In genomic region chr6:146302101-146302500, GRCm38 (mm10) we compare ENCODE assay signal across 31 mouse cellular contexts.
DNase-seq lines count a peak whose midpoint lies in the region; ATAC-seq and TF ChIP-seq lines count a peak whose summit lies in the region.
"Had no signal": no experiment of that assay in that cellular context is flagged by ENCODE, and none has a peak within 500 bp of the region (broad histone marks: within the 10 kb centered on the region; RNA-seq: fewer than 3 reads in every experiment).

No protein-coding gene starts in this region.

- WGBS in hindbrain, embryonic 16.5 days = 39% methylated on average over 3 of the region's 3 CpGs
- 50% methylated on average over 3 of the region's 3 CpGs for WGBS in hindbrain, embryonic 12.5 days
- WGBS in midbrain, embryonic 11.5 days = 84% methylated on average over 3 of the region's 3 CpGs
- 67% methylated on average over 3 of the region's 3 CpGs for WGBS in midbrain, embryonic 14.5 days
- 37% methylated on average over 3 of the region's 3 CpGs for WGBS in embryonic facial prominence, embryonic 15.5 days
- 28% methylated on average over 3 of the region's 3 CpGs for WGBS in limb, embryonic 14.5 days
- WGBS in forebrain, embryonic 13.5 days = 70% methylated on average over 3 of the region's 3 CpGs

- H3K4me1 ChIP-seq in hindbrain, embryonic 16.5 days (ENCODE audit: control insufficient read depth, insufficient read depth, low read depth, low read length) = peaks cover 6% of the 10 kb centered on the region
- H3K4me1 ChIP-seq in hindbrain, embryonic 12.5 days = 0 out of 2 replicates have a peak, but pooled peaks cover 2% of the 10 kb centered on the region
- no peaks in the 10 kb centered on the region for H3K4me1 ChIP-seq in midbrain, embryonic 11.5 days (ENCODE audit: control insufficient read depth, insufficient read depth, low read length)
- 0 out of 2 replicates have a peak, but pooled peaks cover 3% of the 10 kb centered on the region for H3K4me1 ChIP-seq in midbrain, embryonic 14.5 days (ENCODE audit: control insufficient read depth, insufficient read depth, low read length)
- peaks cover 15% of the 10 kb centered on the region for H3K4me1 ChIP-seq in embryonic facial prominence, embryonic 15.5 days
- H3K4me1 ChIP-seq in limb, embryonic 14.5 days (ENCODE audit: control insufficient read depth, insufficient read depth, low read length) = no peaks in the 10 kb centered on the region; the same call in none of the 2 replicates
- H3K4me1 ChIP-seq in forebrain, embryonic 13.5 days = no peaks in the 10 kb centered on the region
- H3K4me1 ChIP-seq: intestine, embryonic 15.5 days; liver, embryonic 12.5 days; midbrain, embryonic 13.5 days; neural tube, embryonic 12.5 days had no signal

- DNase-seq in midbrain, embryonic 11.5 days (ENCODE audit: low spot score, missing footprints) = peak; percentile 75
- no peak for DNase-seq in midbrain, embryonic 14.5 days
- peak; percentile 45 for DNase-seq in limb, embryonic 14.5 days (ENCODE audit: low spot score)
- no peak for DNase-seq in left cerebral cortex, adult 9 months (ENCODE audit: low spot score in 2 of 2)
- DNase-seq: adrenal gland, adult 2 months; adrenal gland, postnatal 36 days; B cell, adult 2 months; cerebellum, adult 2 months; cerebellum, postnatal 14 days; gastrocnemius, adult 2 months; gastrocnemius, postnatal 36 days; heart, adult 2 months; heart, postnatal 10 days; kidney, adult 2 months; kidney, postnatal 10 days; left cerebral cortex, postnatal 4 days; liver, postnatal 0 days; lung, postnatal 36 days had no signal

- H3K4me2 ChIP-seq in hindbrain, embryonic 16.5 days (ENCODE audit: low read length) = no peak overlapping the region
- no peak overlapping the region for H3K4me2 ChIP-seq in hindbrain, embryonic 12.5 days (replicated peaks)
- H3K4me2 ChIP-seq in midbrain, embryonic 11.5 days = no peak overlapping the region
- no peak overlapping the region for H3K4me2 ChIP-seq in midbrain, embryonic 14.5 days (ENCODE audit: low read length)
- H3K4me2 ChIP-seq in embryonic facial prominence, embryonic 15.5 days (replicated peaks) = no peak overlapping the region
- no peak overlapping the region for H3K4me2 ChIP-seq in limb, embryonic 14.5 days (replicated peaks; ENCODE audit: low read depth, low read length, severe bottlenecking)
- no peak overlapping the region for H3K4me2 ChIP-seq in forebrain, embryonic 13.5 days
- H3K4me2 ChIP-seq: heart, embryonic 13.5 days; intestine, embryonic 15.5 days; liver, embryonic 12.5 days; midbrain, embryonic 13.5 days; neural tube, embryonic 12.5 days had no signal

- no peaks in the 10 kb centered on the region for H3K9me3 ChIP-seq in hindbrain, embryonic 16.5 days (ENCODE audit: control insufficient read depth, low read length)
- H3K9me3 ChIP-seq in hindbrain, embryonic 12.5 days (replicated peaks) = no peaks in the 10 kb centered on the region
- H3K9me3 ChIP-seq in midbrain, embryonic 11.5 days (ENCODE audit: control insufficient read depth, low read length) = no peaks in the 10 kb centered on the region
- no peaks in the 10 kb centered on the region; the same call in 1 of the 2 replicates for H3K9me3 ChIP-seq in midbrain, embryonic 14.5 days (ENCODE audit: control insufficient read depth, low read length)
- no peaks in the 10 kb centered on the region for H3K9me3 ChIP-seq in embryonic facial prominence, embryonic 15.5 days (replicated peaks)
- H3K9me3 ChIP-seq in limb, embryonic 14.5 days (ENCODE audit: control insufficient read depth, low read length) = no peaks in the 10 kb centered on the region
- H3K9me3 ChIP-seq in forebrain, embryonic 13.5 days (replicated peaks) = peaks cover 4% of the 10 kb centered on the region; the same call in 1 of the 2 replicates
- H3K9me3 ChIP-seq: intestine, embryonic 15.5 days; liver, embryonic 12.5 days; midbrain, embryonic 13.5 days; neural tube, embryonic 12.5 days had no signal

- H3K36me3 ChIP-seq in hindbrain, embryonic 16.5 days (ENCODE audit: control insufficient read depth, insufficient read depth, low read length) = no peaks in the 10 kb centered on the region
- H3K36me3 ChIP-seq in hindbrain, embryonic 12.5 days = no peaks in the 10 kb centered on the region
- no peaks in the 10 kb centered on the region for H3K36me3 ChIP-seq in midbrain, embryonic 11.5 days (ENCODE audit: control insufficient read depth, insufficient read depth, low read length)
- H3K36me3 ChIP-seq in midbrain, embryonic 14.5 days (ENCODE audit: control insufficient read depth, insufficient read depth, low read length) = no peaks in the 10 kb centered on the region
- H3K36me3 ChIP-seq in embryonic facial prominence, embryonic 15.5 days = no peaks in the 10 kb centered on the region
- H3K36me3 ChIP-seq in limb, embryonic 14.5 days (ENCODE audit: control insufficient read depth, insufficient read depth, low read length) = no peaks in the 10 kb centered on the region
- H3K36me3 ChIP-seq in forebrain, embryonic 13.5 days (ENCODE audit: poor library complexity, severe bottlenecking) = no peaks in the 10 kb centered on the region
- H3K36me3 ChIP-seq: forebrain, embryonic 10.5 days; intestine, embryonic 15.5 days; liver, embryonic 12.5 days; midbrain, embryonic 13.5 days; neural tube, embryonic 12.5 days had no signal

- no peak overlapping the region for H3K4me3 ChIP-seq in hindbrain, embryonic 16.5 days (ENCODE audit: low read length)
- no peak overlapping the region for H3K4me3 ChIP-seq in hindbrain, embryonic 12.5 days
- H3K4me3 ChIP-seq in midbrain, embryonic 11.5 days (ENCODE audit: low read depth, low read length) = no peak overlapping the region
- H3K4me3 ChIP-seq in midbrain, embryonic 14.5 days (replicated peaks; ENCODE audit: low read depth, low read length) = no peak overlapping the region
- H3K4me3 ChIP-seq in embryonic facial prominence, embryonic 15.5 days (replicated peaks) = no peak overlapping the region
- no peak overlapping the region for H3K4me3 ChIP-seq in limb, embryonic 14.5 days (replicated peaks; ENCODE audit: low read length)
- no peak overlapping the region for H3K4me3 ChIP-seq in forebrain, embryonic 13.5 days
- H3K4me3 ChIP-seq: forebrain, embryonic 10.5 days; gastrocnemius, adult 2 months; heart, adult 2 months; heart, embryonic 13.5 days; intestine, embryonic 15.5 days; left cerebral cortex, adult 2 months; liver, embryonic 12.5 days; midbrain, embryonic 13.5 days; myocyte; neural tube, embryonic 12.5 days had no signal

- 0 out of 2 replicates have a peak, but pooled peaks have one; percentile 25 for ATAC-seq in hindbrain, embryonic 16.5 days
- no peak for ATAC-seq in hindbrain, embryonic 12.5 days (ENCODE audit: low FRiP score)
- no peak for ATAC-seq in midbrain, embryonic 11.5 days (ENCODE audit: low FRiP score)
- ATAC-seq in midbrain, embryonic 14.5 days (ENCODE audit: low FRiP score, low TSS enrichment) = no peak
- ATAC-seq in embryonic facial prominence, embryonic 15.5 days (ENCODE audit: insufficient number of reproducible peaks, low FRiP score, low TSS enrichment, low read depth) = peak; percentile 52; the same call in 1 of the 2 replicates
- ATAC-seq in limb, embryonic 14.5 days (ENCODE audit: low FRiP score, low read depth) = peak; percentile 58
- ATAC-seq in forebrain, embryonic 13.5 days = no peak
- ATAC-seq: activated CD4-positive, CD25-positive, alpha-beta regulatory T cell, adult 4 months; intestine, embryonic 15.5 days; liver, embryonic 12.5 days; liver, postnatal 0 days; midbrain, embryonic 13.5 days had no signal

- H3K27ac ChIP-seq in hindbrain, embryonic 16.5 days (ENCODE audit: low read depth, low read length) = no peak overlapping the region
- H3K27ac ChIP-seq in hindbrain, embryonic 12.5 days = no peak overlapping the region
- no peak overlapping the region for H3K27ac ChIP-seq in midbrain, embryonic 11.5 days (ENCODE audit: low read depth, low read length)
- no peak overlapping the region for H3K27ac ChIP-seq in midbrain, embryonic 14.5 days (replicated peaks; ENCODE audit: low read depth, low read length)
- H3K27ac ChIP-seq in embryonic facial prominence, embryonic 15.5 days (replicated peaks) = no peak overlapping the region
- no peak overlapping the region for H3K27ac ChIP-seq in limb, embryonic 14.5 days (replicated peaks; ENCODE audit: low read depth, low read length)
- H3K27ac ChIP-seq in forebrain, embryonic 13.5 days = no peak overlapping the region
- H3K27ac ChIP-seq: forebrain, embryonic 10.5 days; gastrocnemius, adult 2 months; heart, adult 2 months; heart, embryonic 13.5 days; intestine, embryonic 15.5 days; left cerebral cortex, adult 2 months; liver, embryonic 12.5 days; midbrain, embryonic 13.5 days; neural tube, embryonic 12.5 days had no signal

- no peaks in the 10 kb centered on the region for H3K27me3 ChIP-seq in hindbrain, embryonic 16.5 days (replicated peaks; ENCODE audit: control insufficient read depth, insufficient read depth, low read length)
- no peaks in the 10 kb centered on the region for H3K27me3 ChIP-seq in hindbrain, embryonic 12.5 days
- H3K27me3 ChIP-seq in midbrain, embryonic 11.5 days (ENCODE audit: control insufficient read depth, insufficient read depth, low read length) = no peaks in the 10 kb centered on the region
- H3K27me3 ChIP-seq in midbrain, embryonic 14.5 days (ENCODE audit: control insufficient read depth, insufficient read depth, low read length) = no peaks in the 10 kb centered on the region
- no peaks in the 10 kb centered on the region for H3K27me3 ChIP-seq in embryonic facial prominence, embryonic 15.5 days
- no peaks in the 10 kb centered on the region for H3K27me3 ChIP-seq in limb, embryonic 14.5 days (ENCODE audit: control insufficient read depth, insufficient read depth, low read length)
- no peaks in the 10 kb centered on the region for H3K27me3 ChIP-seq in forebrain, embryonic 13.5 days
- H3K27me3 ChIP-seq: heart, embryonic 13.5 days; intestine, embryonic 15.5 days; liver, embryonic 12.5 days; midbrain, embryonic 13.5 days; neural tube, embryonic 12.5 days had no signal

- no peak for TF ChIP-seq POLR2A in limb, embryonic 14.5 days (IDR thresholded peaks at IDR 0.05; ENCODE audit: borderline replicate concordance, extremely low read depth, insufficient read depth, insufficient read length)

- no peak overlapping the region for H3K9ac ChIP-seq in hindbrain, embryonic 16.5 days (ENCODE audit: low read depth, low read length)
- no peak overlapping the region for H3K9ac ChIP-seq in hindbrain, embryonic 12.5 days
- no peak overlapping the region for H3K9ac ChIP-seq in midbrain, embryonic 11.5 days (ENCODE audit: low read length)
- no peak overlapping the region for H3K9ac ChIP-seq in midbrain, embryonic 14.5 days (replicated peaks; ENCODE audit: low read length)
- H3K9ac ChIP-seq in embryonic facial prominence, embryonic 15.5 days = no peak overlapping the region
- H3K9ac ChIP-seq in limb, embryonic 14.5 days (ENCODE audit: low read depth, low read length, severe bottlenecking) = no peak overlapping the region
- no peak overlapping the region for H3K9ac ChIP-seq in forebrain, embryonic 13.5 days
- H3K9ac ChIP-seq: heart, embryonic 13.5 days; intestine, embryonic 15.5 days; liver, embryonic 12.5 days; liver, postnatal 0 days; midbrain, embryonic 13.5 days; neural tube, embryonic 12.5 days had no signal

Comparison
In these comparisons a context has a peak if more than half of its experiments do, and no peak if none do; other contexts are left out.
1. ATAC-seq: peak in hindbrain, embryonic 16.5 days (single experiment), embryonic facial prominence, embryonic 15.5 days (single experiment) and limb, embryonic 14.5 days (single experiment); none in hindbrain, embryonic 12.5 days (single experiment), midbrain, embryonic 11.5 days (single experiment), midbrain, embryonic 14.5 days (single experiment) and forebrain, embryonic 13.5 days (single experiment).
2. DNase-seq: peak in midbrain, embryonic 11.5 days (single experiment) and limb, embryonic 14.5 days (single experiment); none in midbrain, embryonic 14.5 days (single experiment) and left cerebral cortex, adult 9 months (0 of 2).